Mouse (Mus musculus) hindbrain, embryonic 14.5 days (tissue): Measurements from ENCODE around the gene Ap1m1. TPM values are rescaled to one million over a fixed set of nuclear protein-coding genes. Genes with fewer than 3 reads are reported as not detected.

Source experiments
- ATAC-seq: fragments of 200-750 bp; cut with Nextera tagmentation; 2 replicates; pipeline ENCODE4 v1.8.0; 2017; ENCODE audit warnings: moderate number of reproducible peaks, mild to moderate bottlenecking, moderate TSS enrichment, moderate library complexity; ENCODE audit not compliant: low FRiP score
- DNase-seq: peaks from one replicate; pipeline ENCODE4 v3.0.0-alpha.2; 2015; ENCODE audit warnings: low spot score
- H3K27ac ChIP-seq: fragments of 300-500 bp; sonication (generic); 2 replicates; pipeline ENCODE4 v1.5.1; 2014; ENCODE audit warnings: mild to moderate bottlenecking, moderate library complexity
- H3K27me3 ChIP-seq: fragments of 300-500 bp; sonication (generic); 2 replicates; pipeline ENCODE4 v1.6.1; 2014; ENCODE audit warnings: mild to moderate bottlenecking, low read length, mixed read lengths; ENCODE audit not compliant: control insufficient read depth, insufficient read depth
- H3K36me3 ChIP-seq: fragments of 300-500 bp; sonication (generic); replicated peaks from 2 replicates; pipeline ENCODE4 v1.6.1; 2014; ENCODE audit not compliant: control insufficient read depth, insufficient read depth
- H3K4me1 ChIP-seq: fragments of 300-500 bp; sonication (generic); replicated peaks from 2 replicates; pipeline ENCODE4 v1.6.1; 2014; ENCODE audit warnings: antibody characterized with exemption, low read length, mixed read lengths; ENCODE audit not compliant: control insufficient read depth, insufficient read depth
- H3K4me2 ChIP-seq: fragments of 300-500 bp; sonication (generic); replicated peaks from 2 replicates; pipeline ENCODE4 v1.6.1; 2014; ENCODE audit warnings: mild to moderate bottlenecking, moderate library complexity
- H3K4me3 ChIP-seq: fragments of 300-500 bp; sonication (generic); replicated peaks from 2 replicates; pipeline ENCODE4 v1.5.1; 2014; ENCODE audit warnings: mild to moderate bottlenecking, low read length
- H3K9ac ChIP-seq: fragments of 300-500 bp; sonication (generic); 2 replicates; pipeline ENCODE4 v1.6.1; 2014
- H3K9me3 ChIP-seq: fragments of 300-500 bp; sonication (generic); 2 replicates; pipeline ENCODE4 v1.6.1; 2016; ENCODE audit warnings: low read length; ENCODE audit not compliant: control insufficient read depth
- WGBS: fragments of 180-500 bp; shearing (Covaris S2); extraction: QIAGEN DNeasy Blood & Tissue Kit; methylation state at CpG from one replicate; pipeline ENCODE4 v1.1.7; 2014; 5-methylcytosine and 5-hydroxymethylcytosine counted together
- polyA plus RNA-seq: library from polyadenylated mRNA; unstranded; fragments of >200 nt; fragmentation: Nextera tagmentation; extraction: Ambion mirVana; gene quantifications from 2 replicates; pipeline ENCODE4 v1.2.1, GENCODE M21; 2014

Ap1m1 gene
- polyA plus RNA-seq, 1 experiment from 2014 or later = 212 TPM

- Histone ChIP-seq H3K4me2 (no peak within 1 kb of the TSS), H3K9me3 (no peaks in the 10 kb centered on the region), H3K9ac (no peak within 1 kb of the TSS), H3K27me3 (0 out of 2 replicates have a peak, but pooled peaks cover 6% of the 10 kb centered on the region), H3K27ac (no peak within 1 kb of the TSS), H3K36me3 (no peaks in the 10 kb centered on the region), H3K4me1 (no peaks in the 10 kb centered on the region), H3K4me3 (no peak within 1 kb of the TSS)
- ATAC-seq (no peak), DNase-seq (no peak)
- WGBS = 79% methylated on average over 4 of the region's 4 CpGs
Observed at GRCm38 (mm10) chr8:72213536-72213935, 26.3 kb upstream of the Ap1m1 start, which contains the start of gene Gm11034. TSS of gene Gm11034 (minus strand) at chr8:72213636.

GRCm38 (mm10) chr8:72215060-72215459 lies 24.8 kb upstream of the Ap1m1 start:
- WGBS = 56% methylated on average over 2 of the region's 2 CpGs
- H3K9me3 ChIP-seq = no peaks in the 10 kb centered on the region
- H3K4me2 ChIP-seq = no peak overlapping the region
- DNase-seq (no peak), ATAC-seq (no peak)
- H3K27ac ChIP-seq = no peak overlapping the region
- 0 out of 2 replicates have a peak, but pooled peaks cover 6% of the 10 kb centered on the region for H3K27me3 ChIP-seq
- peaks cover under 1% of the 10 kb centered on the region; the same call in 1 of the 2 replicates for H3K4me1 ChIP-seq
- H3K4me3 ChIP-seq = no peak overlapping the region
- H3K9ac ChIP-seq = no peak overlapping the region
- no peaks in the 10 kb centered on the region for H3K36me3 ChIP-seq

GRCm38 (mm10) chr8:72215871-72216270 lies 23.9 kb upstream of the Ap1m1 start:
- Histone ChIP-seq H3K27me3 (0 out of 2 replicates have a peak, but pooled peaks cover 6% of the 10 kb centered on the region), H3K4me1 (peaks cover 8% of the 10 kb centered on the region), H3K4me3 (no peak overlapping the region), H3K4me2 (no peak overlapping the region), H3K27ac (no peak overlapping the region), H3K9ac (no peak overlapping the region), H3K36me3 (no peaks in the 10 kb centered on the region), H3K9me3 (no peaks in the 10 kb centered on the region)
- WGBS = 29% methylated on average over 1 of the region's 1 CpGs
- DNase-seq (no peak), ATAC-seq (no peak)

DNA sequence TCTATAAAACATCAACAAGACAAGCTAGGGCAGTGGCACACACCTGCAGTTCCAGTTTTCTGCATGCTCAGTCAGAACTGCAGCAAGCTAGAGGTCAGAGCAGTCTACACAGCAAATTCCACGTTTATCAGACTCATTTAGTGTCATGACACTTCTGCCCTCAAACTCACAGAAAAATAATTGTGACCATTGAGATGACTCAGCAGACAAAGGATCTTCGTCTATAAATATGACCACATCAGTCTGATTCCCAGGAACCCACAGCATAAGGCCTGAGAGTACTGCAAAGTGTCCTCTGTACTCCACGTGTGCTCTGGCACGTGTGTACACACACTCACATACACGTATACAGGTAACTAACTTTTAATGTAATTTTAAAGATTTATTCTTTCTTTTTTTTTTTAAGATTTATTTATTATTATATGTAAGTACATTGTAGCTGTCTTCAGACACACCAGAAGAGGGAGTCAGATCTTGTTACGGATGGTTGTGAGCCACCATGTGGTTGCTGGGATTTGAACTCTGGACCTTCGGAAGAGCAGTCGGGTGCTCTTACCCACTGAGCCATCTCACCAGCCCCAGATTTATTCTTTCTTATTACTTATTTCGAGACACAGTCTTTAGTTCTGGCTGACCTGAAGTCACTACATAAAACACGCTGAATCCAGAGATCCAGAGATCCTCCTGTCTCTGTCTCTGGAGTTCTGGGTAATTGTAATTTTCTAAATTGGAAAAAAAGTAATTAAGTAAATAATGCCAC lies 20.9 kb upstream of the Ap1m1 start:
- WGBS = 80% methylated on average over 9 of the region's 10 CpGs

GRCm38 (mm10) chr8:72219541-72220363 lies 20.1 kb upstream of the Ap1m1 start, which contains the start of gene Fam32a:
TSS of gene Fam32a (plus strand) at chr8:72219730.
- Histone ChIP-seq H3K27me3 (0 out of 2 replicates have a peak, but pooled peaks cover 6% of the 10 kb centered on the region), H3K27ac (peak within 1 kb of the TSS; percentile 72), H3K36me3 (peaks cover 30% of the 10 kb centered on the region), H3K4me3 (peak within 1 kb of the TSS; percentile 87), H3K9ac (peak within 1 kb of the TSS; percentile 76), H3K9me3 (no peaks in the 10 kb centered on the region), H3K4me2 (peak within 1 kb of the TSS; percentile 91), H3K4me1 (peaks cover 12% of the 10 kb centered on the region)
- ATAC-seq (peak; percentile 97), DNase-seq (peak; percentile 95)
- WGBS = 13% methylated on average over 39 of the region's 39 CpGs

More for the DNA sequence above, 20.9 kb upstream of the Ap1m1 start:
- 0 out of 2 replicates have a peak, but pooled peaks cover 6% of the 10 kb centered on the region for H3K27me3 ChIP-seq
- ATAC-seq (peak; percentile 38), DNase-seq (no peak)
- H3K4me2 ChIP-seq = peak overlapping the region; percentile 91
- H3K9ac ChIP-seq = no peak overlapping the region
- H3K9me3 ChIP-seq = no peaks in the 10 kb centered on the region
- peaks cover 12% of the 10 kb centered on the region for H3K4me1 ChIP-seq
- no peak overlapping the region for H3K27ac ChIP-seq
- H3K4me3 ChIP-seq = peak overlapping the region; percentile 87
- peaks cover 28% of the 10 kb centered on the region for H3K36me3 ChIP-seq

DNA sequence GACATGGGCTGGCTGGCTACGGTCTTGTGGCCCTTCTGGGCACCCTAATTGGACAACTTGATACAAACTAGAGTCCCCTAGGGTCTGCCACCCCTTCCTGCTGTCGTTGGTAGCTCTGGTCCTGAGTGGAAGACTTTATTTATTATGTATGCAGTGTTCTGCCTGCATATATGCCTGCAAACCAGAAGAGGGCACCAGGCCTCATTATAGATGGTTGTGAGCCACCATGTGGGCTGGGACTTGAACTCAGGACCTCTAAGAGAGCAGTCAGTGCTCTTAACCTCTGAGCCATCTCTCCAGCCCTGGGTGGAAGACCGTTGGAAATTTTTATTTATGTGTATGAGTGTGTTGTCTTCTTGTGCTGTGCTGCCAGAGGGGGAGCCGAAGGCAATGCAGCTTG lies 19.1 kb upstream of the Ap1m1 start:
- Histone ChIP-seq H3K4me3 (peak overlapping the region; percentile 87), H3K9me3 (no peaks in the 10 kb centered on the region), H3K36me3 (peaks cover 30% of the 10 kb centered on the region), H3K4me2 (peak overlapping the region; percentile 91), H3K27ac (no peak overlapping the region), H3K4me1 (peaks cover 12% of the 10 kb centered on the region), H3K27me3 (0 out of 2 replicates have a peak, but pooled peaks cover 6% of the 10 kb centered on the region), H3K9ac (no peak overlapping the region)
- WGBS = 80% methylated on average over 4 of the region's 4 CpGs
- DNase-seq (no peak), ATAC-seq (no peak)

GRCm38 (mm10) chr8:72222656-72223055 lies 17.2 kb upstream of the Ap1m1 start:
- Histone ChIP-seq H3K9ac (no peak overlapping the region), H3K36me3 (peaks cover 30% of the 10 kb centered on the region), H3K4me3 (no peak overlapping the region), H3K9me3 (no peaks in the 10 kb centered on the region), H3K4me1 (peaks cover 12% of the 10 kb centered on the region), H3K27me3 (no peaks in the 10 kb centered on the region), H3K27ac (no peak overlapping the region), H3K4me2 (no peak overlapping the region)
- 95% methylated on average over 5 of the region's 5 CpGs for WGBS
- no peak for ATAC-seq
- no peak for DNase-seq

- Histone ChIP-seq H3K9me3 (no peaks in the 10 kb centered on the region), H3K4me1 (peaks cover 14% of the 10 kb centered on the region), H3K27me3 (no peaks in the 10 kb centered on the region), H3K4me2 (peak overlapping the region; percentile 52), H3K4me3 (peak overlapping the region; percentile 59), H3K9ac (peak overlapping the region; percentile 59), H3K27ac (peak overlapping the region; percentile 92), H3K36me3 (peaks cover 13% of the 10 kb centered on the region)
- WGBS = under 1% methylated on average over 24 of the region's 24 CpGs
- no peak for ATAC-seq
- DNase-seq = no peak
Observed at GRCm38 (mm10) chr8:72240403-72240763, 565 bp downstream of the Ap1m1 start.

GRCm38 (mm10) chr8:72240951-72241350 lies 1.1 kb downstream of the Ap1m1 start:
- Histone ChIP-seq H3K27ac (no peak overlapping the region), H3K36me3 (peaks cover 17% of the 10 kb centered on the region), H3K27me3 (no peaks in the 10 kb centered on the region), H3K4me2 (peak overlapping the region; percentile 52), H3K9me3 (no peaks in the 10 kb centered on the region), H3K4me3 (peak overlapping the region; percentile 59), H3K9ac (peak overlapping the region; percentile 59), H3K4me1 (peaks cover 14% of the 10 kb centered on the region)
- DNase-seq (no peak), ATAC-seq (no peak)
- WGBS = 64% methylated on average over 7 of the region's 7 CpGs
